Mouse (Mus musculus) liver, embryonic 15.5 days (tissue): ENCODE measurements around the gene Sycn. TPM values are rescaled to one million over a fixed set of nuclear protein-coding genes. Genes with fewer than 3 reads are reported as not detected.

Experiments
- ATAC-seq: fragments of 200-750 bp; cut with Nextera tagmentation; 2 replicates; pipeline ENCODE4 v1.8.0; 2017; ENCODE audit warnings: moderate number of reproducible peaks, mild to moderate bottlenecking, moderate library complexity; ENCODE audit not compliant: insufficient read depth
- H3K27ac ChIP-seq: fragments of 300-500 bp; sonication (generic); replicated peaks from 2 replicates; pipeline ENCODE4 v1.5.1; 2015; ENCODE audit warnings: mild to moderate bottlenecking, inconsistent platforms
- H3K27me3 ChIP-seq: fragments of 300-500 bp; sonication (generic); 2 replicates; pipeline ENCODE4 v1.6.1; 2015; ENCODE audit warnings: mild to moderate bottlenecking, inconsistent platforms
- H3K36me3 ChIP-seq: fragments of 300-500 bp; sonication (generic); replicated peaks from 2 replicates; pipeline ENCODE4 v1.6.1; 2015; ENCODE audit warnings: moderate library complexity, mild to moderate bottlenecking, inconsistent platforms
- H3K4me1 ChIP-seq: fragments of 300-500 bp; sonication (generic); replicated peaks from 2 replicates; pipeline ENCODE4 v1.6.1; 2015; ENCODE audit warnings: inconsistent platforms
- H3K4me2 ChIP-seq: fragments of 300-500 bp; sonication (generic); 2 replicates; pipeline ENCODE4 v1.6.1; 2015; ENCODE audit warnings: moderate library complexity, mild to moderate bottlenecking, inconsistent platforms
- H3K4me3 ChIP-seq: fragments of 300-500 bp; sonication (generic); replicated peaks from 2 replicates; pipeline ENCODE4 v1.5.1; 2015; ENCODE audit warnings: mild to moderate bottlenecking, inconsistent platforms
- H3K9ac ChIP-seq: fragments of 300-500 bp; sonication (generic); 2 replicates; pipeline ENCODE4 v1.6.1; 2015; ENCODE audit warnings: moderate library complexity, mild to moderate bottlenecking, inconsistent platforms
- H3K9me3 ChIP-seq: fragments of 300-500 bp; sonication (generic); replicated peaks from 2 replicates; pipeline ENCODE4 v1.6.1; 2016; ENCODE audit warnings: inconsistent platforms
- whole genome bisulfite sequencing: fragments of 180-500 bp; shearing (Covaris S2); methylation state at CpG from one replicate; pipeline ENCODE4 v1.1.7; 2015; ENCODE audit warnings: mixed read lengths; ENCODE audit not compliant: insufficient replicate concordance; 5-methylcytosine and 5-hydroxymethylcytosine counted together
- polyA plus RNA-seq: library from polyadenylated mRNA; unstranded; fragments of >200 nt; fragmentation: Nextera tagmentation; extraction: Ambion mirVana; gene quantifications from 2 replicates; pipeline ENCODE4 v1.2.1, GENCODE M21; 2015

Sycn gene
- polyA plus RNA-seq, 1 experiment from 2014 or later: not detected

DNA sequence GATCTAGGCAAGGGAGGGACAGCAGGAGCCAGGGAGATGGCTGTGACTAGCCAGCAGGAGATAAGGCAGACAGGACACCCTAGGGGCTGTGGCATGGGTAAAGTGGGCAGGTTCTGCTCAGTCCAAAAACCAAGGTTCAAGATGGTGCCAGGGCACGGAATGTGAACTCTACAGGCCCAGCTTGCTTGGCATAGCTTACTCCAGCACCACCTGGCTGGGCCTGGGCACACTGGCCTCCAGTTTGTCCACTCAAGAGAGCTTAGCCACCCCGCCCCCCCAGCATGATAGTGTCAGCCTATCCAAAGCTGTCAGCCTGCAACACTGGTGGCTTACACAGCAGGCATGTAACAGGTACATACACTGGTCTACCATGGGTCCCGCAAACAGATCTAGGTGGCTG is 32.6 kb downstream of the Sycn start:
- peaks cover 17% of the 10 kb centered on the region for H3K36me3 ChIP-seq
- H3K4me2 ChIP-seq: no peak overlapping the region
- no peaks in the 10 kb centered on the region for H3K27me3 ChIP-seq
- no peak for ATAC-seq
- no peak overlapping the region for H3K9ac ChIP-seq
- no peak overlapping the region for H3K4me3 ChIP-seq
- 83% methylated on average over 3 of the region's 3 CpGs for WGBS
- H3K9me3 ChIP-seq: no peaks in the 10 kb centered on the region
- H3K4me1 ChIP-seq: peaks cover 87% of the 10 kb centered on the region
- H3K27ac ChIP-seq: peak overlapping the region; percentile 45; the same call in 1 of the 2 replicates

GRCm38 (mm10) chr7:28575597-28575996 is 34.9 kb downstream of the Sycn start:
- peak; percentile 26; the same call in 1 of the 2 replicates for ATAC-seq
- H3K4me1 ChIP-seq: peaks cover 100% of the 10 kb centered on the region
- H3K9ac ChIP-seq: no peak overlapping the region
- no peaks in the 10 kb centered on the region for H3K9me3 ChIP-seq
- H3K36me3 ChIP-seq: peaks cover 9% of the 10 kb centered on the region; the same call in 1 of the 2 replicates
- H3K4me3 ChIP-seq: no peak overlapping the region
- H3K27me3 ChIP-seq: no peaks in the 10 kb centered on the region
- H3K27ac ChIP-seq: peak overlapping the region; percentile 78
- 43% methylated on average over 11 of the region's 11 CpGs for whole genome bisulfite sequencing
- peak overlapping the region; percentile 43 for H3K4me2 ChIP-seq

GRCm38 (mm10) chr7:28576271-28576914 is 35.7 kb downstream of the Sycn start:
- WGBS: 37% methylated on average over 5 of the region's 5 CpGs
- Histone ChIP-seq H3K36me3 (peaks cover 9% of the 10 kb centered on the region; the same call in 1 of the 2 replicates), H3K4me1 (peaks cover 100% of the 10 kb centered on the region), H3K4me2 (peak overlapping the region; percentile 43), H3K27me3 (no peaks in the 10 kb centered on the region), H3K4me3 (no peak overlapping the region), H3K9ac (peak overlapping the region; percentile 35; the same call in 1 of the 2 replicates), H3K9me3 (no peaks in the 10 kb centered on the region), H3K27ac (peak overlapping the region; percentile 78)
- ATAC-seq: peak; percentile 72

DNA sequence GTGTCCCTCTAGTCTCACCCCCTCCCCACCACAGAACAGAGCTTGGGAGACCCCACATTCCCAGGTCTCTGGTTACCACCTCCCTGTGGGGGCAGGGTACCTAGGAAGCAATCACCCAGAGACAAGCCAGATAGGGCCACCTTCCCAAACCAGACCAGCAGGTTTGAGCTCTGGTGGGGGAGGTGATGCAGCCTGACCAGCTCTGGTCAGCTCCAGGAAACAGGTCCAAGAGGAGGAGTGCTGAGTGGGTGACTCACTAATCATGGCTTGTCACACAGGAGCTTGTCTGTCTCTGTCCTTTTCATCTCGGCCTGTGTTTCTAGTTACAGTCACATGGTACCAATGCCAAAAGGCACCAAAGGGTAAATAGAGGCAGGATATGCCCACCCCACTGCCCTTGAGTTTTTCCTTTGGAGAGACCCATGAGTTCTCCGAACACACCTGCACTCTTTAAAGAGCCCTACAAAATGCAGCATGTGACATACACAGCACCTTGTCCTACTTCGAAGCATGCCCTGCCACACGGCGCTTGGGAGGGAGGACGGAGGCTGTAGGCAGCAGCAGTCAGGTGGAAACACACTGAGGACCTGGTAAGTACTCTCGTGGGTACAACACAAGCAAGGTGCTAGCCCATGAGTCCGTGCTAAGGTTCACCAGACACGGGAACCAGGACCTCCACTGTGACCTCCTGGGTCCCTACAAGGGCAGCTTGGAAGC is 37.3 kb downstream of the Sycn start:
- Histone ChIP-seq H3K4me1 (peaks cover 100% of the 10 kb centered on the region), H3K27me3 (no peaks in the 10 kb centered on the region), H3K27ac (peak overlapping the region; percentile 78), H3K9me3 (no peaks in the 10 kb centered on the region), H3K9ac (peak overlapping the region; percentile 0; the same call in 1 of the 2 replicates), H3K4me3 (no peak overlapping the region), H3K4me2 (no peak overlapping the region), H3K36me3 (peaks cover 9% of the 10 kb centered on the region; the same call in 1 of the 2 replicates)
- ATAC-seq: no peak
- 77% methylated on average over 9 of the region's 9 CpGs for WGBS

- no peak overlapping the region for H3K4me2 ChIP-seq
- H3K27me3 ChIP-seq: no peaks in the 10 kb centered on the region
- no peak for ATAC-seq
- H3K9me3 ChIP-seq: no peaks in the 10 kb centered on the region
- WGBS: 63% methylated on average over 5 of the region's 5 CpGs
- H3K4me1 ChIP-seq: peaks cover 100% of the 10 kb centered on the region
- H3K36me3 ChIP-seq: peaks cover 9% of the 10 kb centered on the region; the same call in 1 of the 2 replicates
- peak overlapping the region; percentile 10; the same call in 1 of the 2 replicates for H3K9ac ChIP-seq
- peak overlapping the region; percentile 46; the same call in 1 of the 2 replicates for H3K27ac ChIP-seq
- no peak overlapping the region for H3K4me3 ChIP-seq
These were observed 37.9 kb downstream of the Sycn start for GRCm38 (mm10) chr7:28578543-28579053.

- no peak for ATAC-seq
- H3K4me2 ChIP-seq: no peak overlapping the region
- no peaks in the 10 kb centered on the region for H3K9me3 ChIP-seq
- H3K27me3 ChIP-seq: no peaks in the 10 kb centered on the region
- 70% methylated on average over 5 of the region's 5 CpGs for WGBS
- H3K36me3 ChIP-seq: peaks cover 9% of the 10 kb centered on the region; the same call in 1 of the 2 replicates
- peaks cover 100% of the 10 kb centered on the region for H3K4me1 ChIP-seq
- no peak overlapping the region for H3K4me3 ChIP-seq
- no peak overlapping the region for H3K9ac ChIP-seq
- H3K27ac ChIP-seq: no peak overlapping the region
These were observed 39.1 kb downstream of the Sycn start for GRCm38 (mm10) chr7:28579826-28580225.

DNA sequence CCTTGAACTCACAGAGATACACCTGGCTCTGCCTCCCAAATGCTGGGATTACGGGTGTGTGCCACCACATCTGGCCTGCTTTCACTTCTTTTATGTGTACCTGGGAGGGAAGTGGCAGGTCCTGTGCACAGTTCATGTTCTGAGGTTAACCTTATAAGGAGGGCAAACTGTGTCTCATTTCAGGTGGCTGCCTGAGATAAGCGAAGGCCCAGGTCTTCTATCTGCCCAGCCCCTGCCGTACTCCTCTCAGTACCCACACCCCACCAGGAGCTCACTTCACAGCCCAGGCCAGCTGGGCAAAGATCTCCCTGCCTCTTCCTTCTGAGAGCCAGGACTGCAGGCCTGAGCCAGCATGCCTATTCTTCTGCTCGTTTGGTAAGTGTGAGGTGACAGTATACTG is 41.0 kb downstream of the Sycn start:
- WGBS: 25% methylated on average over 4 of the region's 4 CpGs

GRCm38 (mm10) chr7:28582841-28583240 is 42.2 kb downstream of the Sycn start:
- H3K27ac ChIP-seq: peak overlapping the region; percentile 91
- peak overlapping the region; percentile 12; the same call in 1 of the 2 replicates for H3K4me3 ChIP-seq
- H3K9ac ChIP-seq: peak overlapping the region; percentile 30; the same call in 1 of the 2 replicates
- peaks cover 99% of the 10 kb centered on the region for H3K4me1 ChIP-seq
- ATAC-seq: 0 out of 2 replicates have a peak, but pooled peaks have one; percentile 1
- WGBS: 13% methylated on average over 11 of the region's 11 CpGs
- peaks cover 9% of the 10 kb centered on the region; the same call in 1 of the 2 replicates for H3K36me3 ChIP-seq
- H3K4me2 ChIP-seq: peak overlapping the region; percentile 66
- no peaks in the 10 kb centered on the region for H3K27me3 ChIP-seq
- H3K9me3 ChIP-seq: no peaks in the 10 kb centered on the region

More for the DNA sequence above, 41.0 kb downstream of the Sycn start:
- Histone ChIP-seq H3K36me3 (peaks cover 9% of the 10 kb centered on the region; the same call in 1 of the 2 replicates), H3K9ac (peak overlapping the region; percentile 55), H3K27me3 (no peaks in the 10 kb centered on the region), H3K9me3 (no peaks in the 10 kb centered on the region), H3K4me1 (peaks cover 99% of the 10 kb centered on the region), H3K27ac (peak overlapping the region; percentile 91), H3K4me3 (peak overlapping the region; percentile 21), H3K4me2 (peak overlapping the region; percentile 66)
- ATAC-seq: peak; percentile 85

GRCm38 (mm10) chr7:28583570-28584344 is 43.1 kb downstream of the Sycn start:
- Histone ChIP-seq H3K4me1 (peaks cover 99% of the 10 kb centered on the region), H3K4me3 (peak overlapping the region; percentile 12), H3K27me3 (no peaks in the 10 kb centered on the region), H3K4me2 (peak overlapping the region; percentile 66), H3K27ac (peak overlapping the region; percentile 91), H3K9me3 (no peaks in the 10 kb centered on the region), H3K9ac (peak overlapping the region; percentile 41), H3K36me3 (peaks cover 7% of the 10 kb centered on the region; the same call in 1 of the 2 replicates)
- ATAC-seq: peak; percentile 51
- WGBS: 42% methylated on average over 8 of the region's 8 CpGs

GRCm38 (mm10) chr7:28584468-28584867 is 43.8 kb downstream of the Sycn start:
- H3K27ac ChIP-seq: peak overlapping the region; percentile 91
- H3K4me1 ChIP-seq: peaks cover 92% of the 10 kb centered on the region
- 14% methylated on average over 4 of the region's 4 CpGs for WGBS
- peak overlapping the region; percentile 66 for H3K4me2 ChIP-seq
- H3K36me3 ChIP-seq: no peaks in the 10 kb centered on the region
- peak; percentile 42 for ATAC-seq
- no peaks in the 10 kb centered on the region for H3K9me3 ChIP-seq
- peak overlapping the region; percentile 41 for H3K9ac ChIP-seq
- no peak overlapping the region; the same call in 1 of the 2 replicates for H3K4me3 ChIP-seq
- H3K27me3 ChIP-seq: no peaks in the 10 kb centered on the region
